Mouse (Mus musculus) neural tube, embryonic 13.5 days (tissue): ENCODE data around the gene Trdn. TPM values are rescaled to one million over a fixed set of nuclear protein-coding genes. Genes with fewer than 3 reads are reported as not detected.

Experiments
- ATAC-seq: fragments of 200-750 bp; cut with Nextera tagmentation; 2 replicates; pipeline ENCODE4 v1.8.0; 2017; ENCODE audit warnings: low read depth, mild to moderate bottlenecking, moderate TSS enrichment, moderate library complexity
- H3K27ac ChIP-seq: fragments of 300-500 bp; sonication (generic); replicated peaks from 2 replicates; pipeline ENCODE4 v1.5.1; 2015; ENCODE audit warnings: moderate library complexity, mild to moderate bottlenecking, inconsistent platforms
- H3K27me3 ChIP-seq: fragments of 300-500 bp; sonication (generic); 2 replicates; pipeline ENCODE4 v1.6.1; 2015; ENCODE audit warnings: mild to moderate bottlenecking, inconsistent platforms
- H3K36me3 ChIP-seq: fragments of 300-500 bp; sonication (generic); 2 replicates; pipeline ENCODE4 v1.6.1; 2015; ENCODE audit warnings: mild to moderate bottlenecking, inconsistent platforms
- H3K4me1 ChIP-seq: fragments of 300-500 bp; sonication (generic); replicated peaks from 2 replicates; pipeline ENCODE4 v1.6.1; 2015; ENCODE audit warnings: inconsistent platforms
- H3K4me2 ChIP-seq: fragments of 300-500 bp; sonication (generic); 2 replicates; pipeline ENCODE4 v1.6.1; 2015; ENCODE audit warnings: inconsistent platforms, mild to moderate bottlenecking, moderate library complexity
- H3K4me3 ChIP-seq: fragments of 300-500 bp; sonication (generic); 2 replicates; pipeline ENCODE4 v1.5.1; 2015; ENCODE audit warnings: mild to moderate bottlenecking, inconsistent platforms
- H3K9ac ChIP-seq: fragments of 300-500 bp; sonication (generic); 2 replicates; pipeline ENCODE4 v1.6.1; 2015; ENCODE audit warnings: moderate library complexity, mild to moderate bottlenecking, inconsistent platforms
- H3K9me3 ChIP-seq: fragments of 300-500 bp; sonication (generic); 2 replicates; pipeline ENCODE4 v1.6.1; 2016; ENCODE audit warnings: inconsistent platforms
- WGBS: fragments of 180-500 bp; shearing (Covaris S2); methylation state at CpG from one replicate; pipeline ENCODE4 v1.1.7; 2015; 5-methylcytosine and 5-hydroxymethylcytosine counted together
- polyA plus RNA-seq: library from polyadenylated mRNA; unstranded; fragments of >200 nt; fragmentation: Nextera tagmentation; extraction: Ambion mirVana; gene quantifications from 2 replicates; pipeline ENCODE4 v1.2.1, GENCODE M21; 2015

The Trdn gene
- polyA plus RNA-seq, result 0.29 and 1.1 TPM in 2 replicates

- H3K4me2 ChIP-seq, result no peak within 1 kb of the TSS
- no peak within 1 kb of the TSS for H3K4me3 ChIP-seq
- H3K27me3 ChIP-seq, result no peaks in the 10 kb centered on the region
- H3K27ac ChIP-seq, result no peak within 1 kb of the TSS
- H3K4me1 ChIP-seq, result no peaks in the 10 kb centered on the region
- H3K9ac ChIP-seq, result no peak within 1 kb of the TSS
- no peaks in the 10 kb centered on the region for H3K9me3 ChIP-seq
- WGBS, result 93% methylated on average over 1 of the region's 1 CpGs
- ATAC-seq, result no peak
- no peaks in the 10 kb centered on the region for H3K36me3 ChIP-seq
Measured at GRCm38 (mm10) chr10:33080254-33080653, at the start of gene Trdn. Gene Trdn (plus strand): TSS chr10:33080554.

- H3K36me3 ChIP-seq, result no peaks in the 10 kb centered on the region
- 69% methylated on average over 1 of the region's 1 CpGs for WGBS
- no peak overlapping the region for H3K9ac ChIP-seq
- H3K27ac ChIP-seq, result no peak overlapping the region
- no peaks in the 10 kb centered on the region for H3K9me3 ChIP-seq
- no peak overlapping the region for H3K4me2 ChIP-seq
- H3K27me3 ChIP-seq, result no peaks in the 10 kb centered on the region
- no peaks in the 10 kb centered on the region for H3K4me1 ChIP-seq
- H3K4me3 ChIP-seq, result no peak overlapping the region
- ATAC-seq, result no peak
Measured at GRCm38 (mm10) chr10:33060771-33061170, 19.6 kb upstream of the Trdn start.

- no peak for ATAC-seq
- 93% methylated on average over 1 of the region's 1 CpGs for WGBS
Measured at GRCm38 (mm10) chr10:33065566-33065965, 14.8 kb upstream of the Trdn start.

GRCm38 (mm10) chr10:33073126-33073525 lies 7.2 kb upstream of the Trdn start:
- Histone ChIP-seq H3K9me3 (no peaks in the 10 kb centered on the region), H3K4me2 (no peak overlapping the region), H3K27ac (no peak overlapping the region), H3K36me3 (no peaks in the 10 kb centered on the region), H3K4me1 (no peaks in the 10 kb centered on the region), H3K27me3 (no peaks in the 10 kb centered on the region), H3K9ac (no peak overlapping the region), H3K4me3 (no peak overlapping the region)
- WGBS, result 56% methylated on average over 3 of the region's 3 CpGs
- ATAC-seq, result no peak

More at GRCm38 (mm10) chr10:33065566-33065965, 14.8 kb upstream of the Trdn start:
- no peaks in the 10 kb centered on the region for H3K9me3 ChIP-seq
- H3K27ac ChIP-seq, result no peak overlapping the region
- no peak overlapping the region for H3K4me2 ChIP-seq
- H3K27me3 ChIP-seq, result no peaks in the 10 kb centered on the region
- no peak overlapping the region for H3K9ac ChIP-seq
- H3K4me1 ChIP-seq, result no peaks in the 10 kb centered on the region
- no peaks in the 10 kb centered on the region for H3K36me3 ChIP-seq
- no peak overlapping the region for H3K4me3 ChIP-seq

GRCm38 (mm10) chr10:33082151-33082844 lies 1.9 kb downstream of the Trdn start:
- Histone ChIP-seq H3K9me3 (no peaks in the 10 kb centered on the region), H3K27me3 (no peaks in the 10 kb centered on the region), H3K27ac (no peak overlapping the region), H3K4me3 (no peak overlapping the region), H3K4me2 (no peak overlapping the region), H3K9ac (no peak overlapping the region), H3K4me1 (no peaks in the 10 kb centered on the region), H3K36me3 (no peaks in the 10 kb centered on the region)
- WGBS, result 46% methylated on average over 2 of the region's 2 CpGs
- no peak for ATAC-seq

GRCm38 (mm10) chr10:33082961-33083626 lies 2.7 kb downstream of the Trdn start:
- H3K4me2 ChIP-seq, result no peak overlapping the region
- H3K36me3 ChIP-seq, result no peaks in the 10 kb centered on the region
- no peak overlapping the region for H3K4me3 ChIP-seq
- no peaks in the 10 kb centered on the region for H3K9me3 ChIP-seq
- H3K27ac ChIP-seq, result no peak overlapping the region
- no peak for ATAC-seq
- 89% methylated on average over 1 of the region's 1 CpGs for WGBS
- no peaks in the 10 kb centered on the region for H3K27me3 ChIP-seq
- H3K4me1 ChIP-seq, result no peaks in the 10 kb centered on the region
- H3K9ac ChIP-seq, result no peak overlapping the region

- Histone ChIP-seq H3K9ac (no peak overlapping the region), H3K4me1 (peaks cover 5% of the 10 kb centered on the region; the same call in 1 of the 2 replicates), H3K9me3 (no peaks in the 10 kb centered on the region), H3K4me2 (no peak overlapping the region), H3K36me3 (no peaks in the 10 kb centered on the region), H3K4me3 (no peak overlapping the region), H3K27me3 (no peaks in the 10 kb centered on the region), H3K27ac (no peak overlapping the region)
- WGBS, result 63% methylated on average over 5 of the region's 5 CpGs
- no peak for ATAC-seq
Measured at GRCm38 (mm10) chr10:33083627-33084158, 3.3 kb downstream of the Trdn start.

- no peaks in the 10 kb centered on the region for H3K27me3 ChIP-seq
- H3K27ac ChIP-seq, result no peak overlapping the region
- no peaks in the 10 kb centered on the region for H3K9me3 ChIP-seq
- no peaks in the 10 kb centered on the region for H3K36me3 ChIP-seq
- no peak for ATAC-seq
- no peak overlapping the region for H3K9ac ChIP-seq
- H3K4me3 ChIP-seq, result no peak overlapping the region
- peaks cover 5% of the 10 kb centered on the region; the same call in 1 of the 2 replicates for H3K4me1 ChIP-seq
- no peak overlapping the region for H3K4me2 ChIP-seq
Measured at GRCm38 (mm10) chr10:33088403-33088802, 8.0 kb downstream of the Trdn start.

GRCm38 (mm10) chr10:33092400-33092799 lies 12.0 kb downstream of the Trdn start:
- 72% methylated on average over 1 of the region's 1 CpGs for WGBS
- Histone ChIP-seq H3K9me3 (no peaks in the 10 kb centered on the region), H3K36me3 (no peaks in the 10 kb centered on the region), H3K27me3 (no peaks in the 10 kb centered on the region), H3K4me1 (peaks cover 5% of the 10 kb centered on the region; the same call in 1 of the 2 replicates), H3K9ac (no peak overlapping the region), H3K27ac (no peak overlapping the region), H3K4me3 (no peak overlapping the region), H3K4me2 (no peak overlapping the region)
- ATAC-seq, result no peak

- H3K9me3 ChIP-seq, result no peaks in the 10 kb centered on the region
- no peak for ATAC-seq
Measured at GRCm38 (mm10) chr10:33107942-33108341, 27.6 kb downstream of the Trdn start.

GRCm38 (mm10) chr10:33123028-33123427 lies 42.7 kb downstream of the Trdn start:
- Histone ChIP-seq H3K4me3 (no peak overlapping the region), H3K9ac (no peak overlapping the region), H3K27ac (no peak overlapping the region), H3K4me2 (no peak overlapping the region), H3K4me1 (no peaks in the 10 kb centered on the region), H3K27me3 (no peaks in the 10 kb centered on the region), H3K36me3 (no peaks in the 10 kb centered on the region), H3K9me3 (no peaks in the 10 kb centered on the region)
- no peak for ATAC-seq

More at GRCm38 (mm10) chr10:33107942-33108341, 27.6 kb downstream of the Trdn start:
- Histone ChIP-seq H3K9ac (no peak overlapping the region), H3K27ac (no peak overlapping the region), H3K4me2 (no peak overlapping the region), H3K4me3 (no peak overlapping the region), H3K4me1 (no peaks in the 10 kb centered on the region), H3K27me3 (no peaks in the 10 kb centered on the region), H3K36me3 (no peaks in the 10 kb centered on the region)

GRCm38 (mm10) chr10:33144911-33145310 lies 64.6 kb downstream of the Trdn start:
- Histone ChIP-seq H3K27me3 (no peaks in the 10 kb centered on the region), H3K9ac (no peak overlapping the region), H3K9me3 (no peaks in the 10 kb centered on the region), H3K4me2 (no peak overlapping the region), H3K4me3 (no peak overlapping the region), H3K4me1 (no peaks in the 10 kb centered on the region), H3K36me3 (no peaks in the 10 kb centered on the region), H3K27ac (no peak overlapping the region)
- no peak for ATAC-seq
- WGBS, result 78% methylated on average over 1 of the region's 1 CpGs
